Mouse (Mus musculus): ENCODE data around the gene Lca5l. TPM values are rescaled to one million over a fixed set of nuclear protein-coding genes. Genes with fewer than 3 reads are reported as not detected.

The Lca5l gene
- total and polyA plus RNA-seq, 2 experiments: 0.09 TPM; not detected in 1

DNA sequence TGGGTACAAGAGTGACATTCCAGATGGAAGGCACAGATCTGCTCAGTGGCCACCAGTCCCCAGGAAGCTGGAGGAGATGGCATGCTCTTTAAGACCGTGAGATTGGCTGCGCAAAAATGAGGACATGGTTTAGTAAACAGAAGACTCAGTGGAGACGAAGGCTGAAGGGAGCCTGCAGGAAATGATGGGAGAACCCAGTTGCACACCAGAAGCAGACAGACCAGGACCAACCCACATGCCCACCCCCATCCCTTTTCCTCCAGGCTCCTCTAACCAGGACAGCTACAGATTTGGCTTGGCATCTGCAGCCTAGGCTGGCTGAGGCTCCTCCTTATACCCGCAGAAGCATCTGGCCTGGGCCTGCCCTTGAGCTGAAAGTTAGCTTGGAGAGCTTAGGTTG is 30.7 kb downstream of the Lca5l start:
- H3K27ac ChIP-seq (replicated peaks; ENCODE audit: insufficient read depth, low read depth, low read length): no peak overlapping the region
- H3K79me2 ChIP-seq (ENCODE audit: control insufficient read depth, insufficient read depth, low read length): no peaks in the 10 kb centered on the region
- no peaks in the 10 kb centered on the region for H3K36me3 ChIP-seq (ENCODE audit: control insufficient read depth, insufficient read depth, low read length)
- H3K9ac ChIP-seq (ENCODE audit: low read depth, low read length): no peak overlapping the region
- WGBS: 90% methylated on average over 4 of the region's 4 CpGs
- H3K4me3 ChIP-seq (ENCODE audit: insufficient read depth, low read depth, low read length): no peak overlapping the region
- no peak for DNase-seq (ENCODE audit: extremely low read depth, low read depth, low spot score)
- H3K4me1 ChIP-seq (ENCODE audit: control insufficient read depth, insufficient read depth, low read length): no peaks in the 10 kb centered on the region
- peaks cover 3% of the 10 kb centered on the region; the same call in 1 of the 2 replicates for H3K27me3 ChIP-seq (ENCODE audit: control insufficient read depth, insufficient read depth, low read length)
- no peak for TF ChIP-seq POLR2A (IDR thresholded peaks at IDR 0.05; ENCODE audit: extremely low read depth, insufficient read depth, low read length)
- no peak for TF ChIP-seq CTCF (IDR thresholded peaks at IDR 0.05; ENCODE audit: low read depth, low read length)

DNA sequence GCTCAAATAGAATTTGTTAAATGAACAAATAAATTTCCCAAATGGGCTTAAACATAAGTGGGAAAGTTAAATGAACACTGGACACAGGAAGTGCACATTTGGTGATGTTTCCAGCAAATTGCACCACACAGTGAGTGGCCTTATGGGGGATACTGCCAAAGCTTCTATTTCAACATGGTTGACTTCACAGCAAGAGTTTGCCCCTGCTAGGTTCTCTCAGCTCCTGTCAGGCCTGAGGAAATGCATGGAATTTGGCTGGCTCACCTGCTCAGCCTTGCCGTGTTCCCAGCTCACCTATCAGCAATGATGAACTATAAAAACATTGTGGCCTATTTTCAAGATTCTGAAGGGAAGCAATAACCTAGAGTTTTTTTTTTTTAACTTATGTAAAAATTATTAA is 31.1 kb downstream of the Lca5l start:
- Histone ChIP-seq H3K27ac (replicated peaks; ENCODE audit: insufficient read depth, low read depth, low read length) (no peak overlapping the region), H3K79me2 (ENCODE audit: control insufficient read depth, insufficient read depth, low read length) (no peaks in the 10 kb centered on the region), H3K4me1 (ENCODE audit: control insufficient read depth, insufficient read depth, low read length) (no peaks in the 10 kb centered on the region), H3K27me3 (ENCODE audit: control insufficient read depth, insufficient read depth, low read length) (peaks cover 3% of the 10 kb centered on the region; the same call in 1 of the 2 replicates), H3K9ac (ENCODE audit: low read depth, low read length) (no peak overlapping the region), H3K4me3 (ENCODE audit: insufficient read depth, low read depth, low read length) (no peak overlapping the region), H3K36me3 (ENCODE audit: control insufficient read depth, insufficient read depth, low read length) (no peaks in the 10 kb centered on the region)
- no peak for DNase-seq (ENCODE audit: extremely low read depth, low read depth, low spot score)
- TF ChIP-seq POLR2A (IDR thresholded peaks at IDR 0.05; ENCODE audit: extremely low read depth, insufficient read depth, low read length) (no peak), CTCF (IDR thresholded peaks at IDR 0.05; ENCODE audit: low read depth, low read length) (no peak)
- WGBS: 95% methylated on average over 1 of the region's 1 CpGs

DNA sequence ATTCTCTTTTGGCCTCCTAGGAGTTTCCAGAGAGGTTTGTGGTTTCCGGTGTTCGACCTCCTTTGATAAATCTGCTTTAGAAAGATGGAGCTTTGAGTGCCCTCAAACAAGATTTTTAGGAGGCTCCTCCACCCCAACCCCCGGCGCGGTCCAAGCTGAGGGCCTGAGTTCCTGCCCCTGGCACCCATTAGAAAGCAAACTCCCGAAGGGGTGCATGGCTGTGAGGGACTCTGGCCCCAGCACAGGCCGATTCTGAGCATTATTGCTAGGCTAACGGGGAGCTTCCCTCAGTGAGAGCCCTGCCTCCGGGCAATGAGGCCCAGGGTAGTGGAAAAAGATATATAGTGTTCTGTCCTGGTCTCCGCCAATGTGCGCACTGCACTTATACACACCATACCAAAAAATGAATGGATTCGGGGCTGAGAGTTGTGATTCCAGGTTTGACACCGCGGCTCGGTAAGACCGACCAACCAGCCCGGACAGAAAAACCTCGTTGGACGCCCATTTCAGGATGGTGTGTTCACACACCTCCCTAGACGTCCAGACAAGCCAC is 32.2 kb downstream of the Lca5l start:
- Histone ChIP-seq H3K9ac (ENCODE audit: low read depth, low read length) (no peak overlapping the region; the same call in 1 of the 2 replicates), H3K4me3 (ENCODE audit: insufficient read depth, low read depth, low read length) (no peak overlapping the region)
- WGBS: 89% methylated on average over 20 of the region's 20 CpGs

DNA sequence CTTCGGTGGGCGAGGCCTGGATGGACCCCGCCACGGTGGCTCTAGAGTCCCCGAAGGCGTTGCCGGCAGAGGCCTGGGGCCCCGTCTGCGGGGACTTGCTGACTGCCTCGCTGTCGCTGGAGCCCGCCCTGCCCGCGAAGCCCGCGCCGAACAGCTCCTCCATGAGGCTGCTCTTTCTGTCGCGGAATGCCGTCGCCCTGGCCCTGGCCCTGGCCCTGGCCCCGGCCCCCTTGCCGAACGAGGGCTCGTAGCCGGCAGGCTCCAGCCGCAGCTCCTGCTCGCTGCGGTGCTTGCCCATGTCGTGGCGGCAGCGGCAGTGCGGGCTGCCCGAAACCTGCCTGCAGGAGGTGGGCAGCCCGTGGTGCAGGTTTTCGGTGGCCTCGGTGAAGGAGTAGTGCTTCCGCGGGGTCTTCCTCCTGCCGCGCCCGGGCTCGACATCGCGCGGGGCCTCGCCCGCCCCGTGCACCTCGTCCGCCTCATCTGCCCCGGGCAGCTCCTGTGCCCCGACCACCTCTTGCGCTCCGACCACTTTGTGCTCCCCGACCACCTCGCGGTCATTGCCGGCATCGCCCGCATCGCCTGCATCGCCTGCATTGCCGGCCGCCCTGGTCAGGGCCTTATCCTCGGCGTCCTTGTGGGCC is 32.9 kb downstream of the Lca5l start:
- Histone ChIP-seq H3K79me2 (ENCODE audit: control insufficient read depth, insufficient read depth, low read length) (no peaks in the 10 kb centered on the region), H3K27ac (replicated peaks; ENCODE audit: insufficient read depth, low read depth, low read length) (no peak overlapping the region), H3K36me3 (ENCODE audit: control insufficient read depth, insufficient read depth, low read length) (no peaks in the 10 kb centered on the region), H3K4me3 (ENCODE audit: insufficient read depth, low read depth, low read length) (peak overlapping the region; percentile 54; the same call in 1 of the 2 replicates), H3K27me3 (ENCODE audit: control insufficient read depth, insufficient read depth, low read length) (peaks cover 3% of the 10 kb centered on the region; the same call in 1 of the 2 replicates), H3K4me1 (ENCODE audit: control insufficient read depth, insufficient read depth, low read length) (no peaks in the 10 kb centered on the region), H3K9ac (ENCODE audit: low read depth, low read length) (peak overlapping the region; percentile 77)
- TF ChIP-seq CTCF (IDR thresholded peaks at IDR 0.05; ENCODE audit: low read depth, low read length) (peak; percentile 29; the same call in 1 of the 2 replicates), POLR2A (IDR thresholded peaks at IDR 0.05; ENCODE audit: extremely low read depth, insufficient read depth, low read length) (no peak)
- DNase-seq (ENCODE audit: extremely low read depth, low read depth, low spot score): no peak
- WGBS: 5% methylated on average over 67 of the region's 67 CpGs

More for the DNA sequence above, 32.2 kb downstream of the Lca5l start:
- H3K79me2 ChIP-seq (ENCODE audit: control insufficient read depth, insufficient read depth, low read length): no peaks in the 10 kb centered on the region
- no peak for TF ChIP-seq CTCF (IDR thresholded peaks at IDR 0.05; ENCODE audit: low read depth, low read length)
- H3K4me1 ChIP-seq (ENCODE audit: control insufficient read depth, insufficient read depth, low read length): no peaks in the 10 kb centered on the region
- no peak for DNase-seq (ENCODE audit: extremely low read depth, low read depth, low spot score)
- peaks cover 3% of the 10 kb centered on the region; the same call in 1 of the 2 replicates for H3K27me3 ChIP-seq (ENCODE audit: control insufficient read depth, insufficient read depth, low read length)
- no peaks in the 10 kb centered on the region for H3K36me3 ChIP-seq (ENCODE audit: control insufficient read depth, insufficient read depth, low read length)
- H3K27ac ChIP-seq (replicated peaks; ENCODE audit: insufficient read depth, low read depth, low read length): no peak overlapping the region

DNA sequence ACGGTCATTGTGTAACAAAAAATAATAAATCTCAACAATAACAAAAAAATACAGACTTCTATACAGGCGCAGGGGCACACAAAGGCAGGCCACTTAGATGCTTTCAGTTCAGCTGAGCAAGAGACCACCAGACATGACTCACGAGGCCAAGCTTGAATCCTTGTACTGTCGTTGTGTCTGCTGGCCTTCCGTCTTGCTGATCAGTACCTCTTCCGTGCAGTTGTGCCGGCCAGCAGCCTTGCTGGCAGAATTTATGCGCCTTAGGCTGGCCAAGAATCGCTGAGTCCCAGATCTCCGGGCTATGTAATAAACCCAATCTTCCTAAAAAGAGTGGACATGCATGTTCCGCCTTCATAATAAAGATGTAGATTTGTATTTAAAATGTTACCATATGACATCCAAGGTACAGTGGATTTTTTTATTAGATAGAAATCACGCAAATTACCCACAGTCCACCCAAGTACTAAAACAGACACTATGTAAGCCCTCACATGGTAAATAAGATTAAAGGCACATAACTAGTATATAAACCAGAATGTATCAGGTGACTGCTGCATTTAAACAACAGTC is 33.5 kb downstream of the Lca5l start:
- 84% methylated on average over 12 of the region's 12 CpGs for WGBS
- TF ChIP-seq CTCF (IDR thresholded peaks at IDR 0.05; ENCODE audit: low read depth, low read length) (no peak), POLR2A (IDR thresholded peaks at IDR 0.05; ENCODE audit: extremely low read depth, insufficient read depth, low read length) (no peak)
- H3K4me3 ChIP-seq (ENCODE audit: insufficient read depth, low read depth, low read length): peak overlapping the region; percentile 54; the same call in 1 of the 2 replicates
- no peak for DNase-seq (ENCODE audit: extremely low read depth, low read depth, low spot score)
- H3K4me1 ChIP-seq (ENCODE audit: control insufficient read depth, insufficient read depth, low read length): no peaks in the 10 kb centered on the region
- H3K79me2 ChIP-seq (ENCODE audit: control insufficient read depth, insufficient read depth, low read length): no peaks in the 10 kb centered on the region
- no peaks in the 10 kb centered on the region for H3K36me3 ChIP-seq (ENCODE audit: control insufficient read depth, insufficient read depth, low read length)
- peak overlapping the region; percentile 77; the same call in 1 of the 2 replicates for H3K9ac ChIP-seq (ENCODE audit: low read depth, low read length)
- peaks cover 3% of the 10 kb centered on the region; the same call in 1 of the 2 replicates for H3K27me3 ChIP-seq (ENCODE audit: control insufficient read depth, insufficient read depth, low read length)
- no peak overlapping the region for H3K27ac ChIP-seq (replicated peaks; ENCODE audit: insufficient read depth, low read depth, low read length)

All from liver, adult 2 months (tissue).